Mouse (Mus musculus) cortical plate, adult 2 months (tissue): ENCODE measurements around the gene Trappc3. TPM values are rescaled to one million over a fixed set of nuclear protein-coding genes. Genes with fewer than 3 reads are reported as not detected.

Experiments
- H3K27ac ChIP-seq: fragments of 200-500 bp; 2 replicates; pipeline ENCODE4 v1.5.1; 2012; ENCODE audit warnings: low read length, control low read depth, inconsistent platforms; ENCODE audit not compliant: insufficient read depth
- H3K4me1 ChIP-seq: fragments of 200-500 bp; 2 replicates; pipeline ENCODE4 v1.6.1; 2011; ENCODE audit warnings: low read length; ENCODE audit not compliant: control insufficient read depth, insufficient read depth
- H3K4me3 ChIP-seq: fragments of 200-500 bp; 2 replicates; pipeline ENCODE4 v1.5.1; 2011; ENCODE audit warnings: mild to moderate bottlenecking, low read length, control low read depth; ENCODE audit not compliant: insufficient read depth
- CTCF ChIP-seq: fragments of 200-500 bp; IDR thresholded peaks from 2 replicates; pipeline ENCODE4 v1.5.1; 2011; ENCODE audit warnings: mild to moderate bottlenecking, control low read depth, low read length; ENCODE audit not compliant: insufficient read depth; ENCODE audit errors: extremely low read depth
- POLR2A ChIP-seq: fragments of 200-500 bp; IDR thresholded peaks from 2 replicates; pipeline ENCODE4 v1.6.1; 2011; ENCODE audit warnings: mild to moderate bottlenecking, low read length, control low read depth; ENCODE audit not compliant: insufficient read depth; ENCODE audit errors: extremely low read depth
- polyA plus RNA-seq: library from polyadenylated mRNA; depleted of rRNA; stranded (reverse); fragments of >200 nt; gene quantifications from 2 replicates; pipeline ENCODE4 v1.2.3, GENCODE M21; 2012; rRNA removed

Gene Trappc3
- polyA plus RNA-seq, 1 experiment = 111 TPM

GRCm38 (mm10) chr4:126321111-126321853 lies 59.2 kb downstream of the Trappc3 start, which contains the start of gene Adprhl2:
Gene Adprhl2, minus strand, starts transcription at chr4:126321703.
- H3K4me3 ChIP-seq = peak within 1 kb of the TSS; percentile 48
- H3K27ac ChIP-seq = no peak within 1 kb of the TSS
- no peaks in the 10 kb centered on the region; the same call in 1 of the 2 replicates for H3K4me1 ChIP-seq
- peak; percentile 99 for TF ChIP-seq CTCF
- TF ChIP-seq POLR2A = peak; percentile 63

GRCm38 (mm10) chr4:126321854-126322511 lies 59.9 kb downstream of the Trappc3 start:
- H3K4me1 ChIP-seq = no peaks in the 10 kb centered on the region; the same call in 1 of the 2 replicates
- H3K27ac ChIP-seq = no peak overlapping the region
- H3K4me3 ChIP-seq = peak overlapping the region; percentile 48; the same call in 1 of the 2 replicates
- TF ChIP-seq CTCF (no peak), POLR2A (no peak)

- no peak for TF ChIP-seq POLR2A
- TF ChIP-seq CTCF = no peak
- H3K4me3 ChIP-seq = no peak overlapping the region
- no peaks in the 10 kb centered on the region; the same call in 1 of the 2 replicates for H3K4me1 ChIP-seq
- H3K27ac ChIP-seq = no peak overlapping the region
Measured at GRCm38 (mm10) chr4:126322646-126323045, 60.5 kb downstream of the Trappc3 start.

GRCm38 (mm10) chr4:126324861-126325260 lies 62.7 kb downstream of the Trappc3 start:
- TF ChIP-seq POLR2A (no peak), CTCF (no peak)
- Histone ChIP-seq H3K4me1 (no peaks in the 10 kb centered on the region; the same call in 1 of the 2 replicates), H3K4me3 (no peak overlapping the region), H3K27ac (no peak overlapping the region)

GRCm38 (mm10) chr4:126325281-126325861 lies 63.2 kb downstream of the Trappc3 start, which contains the start of gene Tekt2:
Gene Tekt2, minus strand, starts transcription at chr4:126325688.
- TF ChIP-seq CTCF = no peak
- no peak for TF ChIP-seq POLR2A
- Histone ChIP-seq H3K4me1 (no peaks in the 10 kb centered on the region), H3K4me3 (no peak within 1 kb of the TSS), H3K27ac (no peak within 1 kb of the TSS)

Other genes with a start within 250 kb of the Trappc3 start
- gene Csf3r, start 237.8 kb upstream of the Trappc3 start, polyA plus RNA-seq = 6.6 and 6.8 TPM in 2 replicates
- gene Mrps15, start 215.4 kb upstream of the Trappc3 start, polyA plus RNA-seq = 65.7 and 73.3 TPM in 2 replicates
- gene Oscp1, start 203.8 kb upstream of the Trappc3 start, polyA plus RNA-seq = 20.3 and 21.4 TPM in 2 replicates
- gene Lsm10, start 165.7 kb upstream of the Trappc3 start, polyA plus RNA-seq = 25.5 TPM in 2 replicates
- 15.9 and 17.5 TPM in 2 replicates for gene Stk40, start 158.4 kb upstream of the Trappc3 start, polyA plus RNA-seq
- 7.6 and 7.9 TPM in 2 replicates for gene Eva1b, start 114.6 kb upstream of the Trappc3 start, polyA plus RNA-seq
- 1.0 and 1.1 TPM in 2 replicates for gene Sh3d21, start 98.8 kb upstream of the Trappc3 start, polyA plus RNA-seq
- gene Thrap3, start 59.6 kb upstream of the Trappc3 start, polyA plus RNA-seq = 86.1 and 98.1 TPM in 2 replicates
- gene Map7d1, start 6.0 kb upstream of the Trappc3 start, polyA plus RNA-seq = 206 and 215 TPM in 2 replicates
- gene Col8a2, start 24.5 kb downstream of the Trappc3 start, polyA plus RNA-seq = 0.36 and 0.52 TPM in 2 replicates
- 37.7 and 40.3 TPM in 2 replicates for gene Adprhl2, start 59.4 kb downstream of the Trappc3 start, polyA plus RNA-seq
- gene Tekt2, start 63.4 kb downstream of the Trappc3 start, polyA plus RNA-seq = 3.8 and 5.7 TPM in 2 replicates
- 11.3 and 11.4 TPM in 2 replicates for gene Ago3, start 167.2 kb downstream of the Trappc3 start, polyA plus RNA-seq
- gene Ago1, start 206.3 kb downstream of the Trappc3 start, polyA plus RNA-seq = 28.0 and 31.8 TPM in 2 replicates